Mouse (Mus musculus) testis, adult 2 months (tissue): ENCODE measurements around the gene Nol4l.

Source experiments
- CTCF ChIP-seq: fragments of 200-500 bp; IDR thresholded peaks from 2 replicates; pipeline ENCODE4 v1.5.1; 2012; ENCODE audit warnings: low read depth, mild to moderate bottlenecking, inconsistent platforms, low read length, moderate library complexity; ENCODE audit not compliant: control insufficient read depth, insufficient read depth, insufficient replicate concordance
- POLR2A ChIP-seq: fragments of 200-500 bp; IDR thresholded peaks from 2 replicates; pipeline ENCODE4 v1.6.1; 2012; ENCODE audit warnings: low read depth, mild to moderate bottlenecking, inconsistent platforms, low read length, moderate library complexity; ENCODE audit not compliant: control insufficient read depth

DNA sequence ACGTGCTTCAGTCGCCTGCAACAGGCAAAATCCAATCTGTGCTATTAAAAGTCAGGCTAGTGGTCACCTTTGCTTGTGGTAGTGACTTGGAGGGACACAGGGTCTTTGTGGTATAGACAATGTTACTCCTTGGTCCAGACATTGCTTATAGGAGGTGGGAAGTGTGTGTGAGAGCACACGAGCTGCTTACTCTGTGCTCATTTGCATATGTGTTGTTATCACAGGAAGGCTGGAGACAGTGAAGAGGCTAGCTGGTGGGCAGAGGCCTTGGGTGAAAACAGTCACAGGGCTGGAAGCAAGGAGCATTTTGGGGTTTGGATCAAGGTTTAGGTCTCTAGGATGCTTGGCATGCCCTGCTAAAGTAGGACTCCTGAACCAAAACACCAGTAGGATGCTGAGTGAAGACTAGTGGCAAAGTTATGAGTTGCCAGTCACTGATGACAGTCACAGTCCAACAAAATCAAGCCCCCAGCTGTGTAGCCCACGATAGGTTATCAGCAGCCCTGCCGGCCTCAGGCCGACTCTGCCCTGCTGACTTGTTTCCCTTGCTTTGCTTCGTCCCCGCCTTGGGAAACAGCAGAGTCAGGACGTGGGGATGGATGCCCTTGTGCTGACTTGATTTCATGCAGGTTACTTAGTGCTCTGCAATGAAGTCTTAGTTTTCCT, 74.8 kb downstream of the Nol4l start:
- TF ChIP-seq CTCF (no peak), POLR2A (no peak)
